Mouse (Mus musculus) CH12.LX (cell line): Measurements from ENCODE around the gene Dhx30. TPM values are rescaled to one million over a fixed set of nuclear protein-coding genes. Genes with fewer than 3 reads are reported as not detected.
A peak's percentile ranks its signal among the peaks of the same experiment; 100 is the strongest.

ENCODE experiments used
- DNase-seq: peaks from one replicate; pipeline ENCODE4 v3.0.0-alpha.2; 2013; ENCODE audit errors: extremely low read depth
- H3K27ac ChIP-seq: 2 replicates; pipeline ENCODE4 v1.5.1; 2012; ENCODE audit warnings: low read depth, mild to moderate bottlenecking, control low read depth, moderate library complexity; ENCODE audit not compliant: insufficient read depth
- H3K27me3 ChIP-seq: replicated peaks from 2 replicates; pipeline ENCODE3; 2012; ENCODE audit warnings: inconsistent platforms
- H3K36me3 ChIP-seq, 2 experiments: replicated peaks in 1 of 2; 2 replicates each; pipeline versions ENCODE3 to v1.6.1; 2012; ENCODE audit warnings: inconsistent platforms in 1 of 2, low read length in 1 of 2, mild to moderate bottlenecking in 1 of 2, mixed read lengths in 1 of 2, moderate library complexity in 1 of 2; ENCODE audit not compliant: control insufficient read depth in 1 of 2, insufficient read depth in 1 of 2
- H3K4me1 ChIP-seq, 2 experiments: 2 replicates each; pipeline ENCODE4 v1.6.1; 2012; ENCODE audit warnings: inconsistent platforms in 1 of 2, moderate library complexity in 1 of 2; ENCODE audit not compliant: insufficient read depth in 2 of 2, control insufficient read depth in 1 of 2
- H3K4me2 ChIP-seq: 2 replicates; pipeline ENCODE4 v1.6.1; 2012; ENCODE audit warnings: low read depth, mild to moderate bottlenecking, control low read depth; ENCODE audit not compliant: poor library complexity, insufficient read depth, severe bottlenecking
- H3K4me3 ChIP-seq, 3 experiments: fragments of 150-350 bp in 1 of 3; sonication (generic) in 1 of 3; replicated peaks in 1 of 3; 2 replicates each; pipeline versions ENCODE3 to v1.5.1; 2011 to 2012; ENCODE audit warnings: low read depth in 2 of 3, low read length in 2 of 3, mild to moderate bottlenecking in 2 of 3, moderate library complexity in 2 of 3, control low read depth in 1 of 3, improper control_type of control experiment in 1 of 3, inconsistent platforms in 1 of 3, mixed read lengths in 1 of 3; ENCODE audit not compliant: poor library complexity in 1 of 3
- H3K79me2 ChIP-seq: replicated peaks from 2 replicates; pipeline ENCODE4 v1.6.1; 2012; ENCODE audit warnings: mild to moderate bottlenecking, moderate library complexity; ENCODE audit not compliant: control insufficient read depth, poor library complexity, insufficient read depth, severe bottlenecking; ENCODE audit errors: extremely low read depth
- H3K9ac ChIP-seq: 2 replicates; pipeline ENCODE4 v1.6.1; 2012; ENCODE audit warnings: low read depth, mild to moderate bottlenecking, control low read depth, moderate library complexity; ENCODE audit not compliant: insufficient read depth
- H3K9me3 ChIP-seq: replicated peaks from 2 replicates; pipeline ENCODE3; 2012; ENCODE audit warnings: low read length, inconsistent platforms, mixed read lengths
- BHLHE40 ChIP-seq: IDR thresholded peaks from 2 replicates; pipeline ENCODE4 v1.6.1; 2011; ENCODE audit warnings: mild to moderate bottlenecking, low read depth, low read length, improper control_type of control experiment
- CHD2 ChIP-seq: IDR thresholded peaks from 2 replicates; pipeline ENCODE4 v1.6.1; 2011; ENCODE audit warnings: low read length, improper control_type of control experiment
- E2F4 ChIP-seq: IDR thresholded peaks from 2 replicates; pipeline ENCODE4 v1.6.1; 2011; ENCODE audit warnings: low read depth, low read length, improper control_type of control experiment; ENCODE audit not compliant: insufficient replicate concordance
- ELF1 ChIP-seq: IDR thresholded peaks from 2 replicates; pipeline ENCODE4 v1.6.1; 2014; ENCODE audit warnings: low read depth, mild to moderate bottlenecking, inconsistent platforms, low read length, improper control_type of control experiment
- ETS1 ChIP-seq: conservative IDR thresholded peaks from 2 replicates; pipeline ENCODE4 v1.6.1; 2012; ENCODE audit warnings: low read depth, mild to moderate bottlenecking, inconsistent platforms, low read length, improper control_type of control experiment, moderate library complexity
- HCFC1 ChIP-seq: IDR thresholded peaks from 2 replicates; pipeline ENCODE4 v1.6.1; 2012; ENCODE audit warnings: low read depth, mild to moderate bottlenecking, inconsistent platforms, low read length, improper control_type of control experiment
- IRF4 ChIP-seq: IDR thresholded peaks from 2 replicates; pipeline ENCODE4 v1.6.1; 2014; ENCODE audit warnings: low read depth, mild to moderate bottlenecking, inconsistent platforms, low read length, improper control_type of control experiment
- JUN ChIP-seq: IDR thresholded peaks from 2 replicates; pipeline ENCODE4 v1.6.1; 2011; ENCODE audit warnings: low read depth, mild to moderate bottlenecking, low read length, improper control_type of control experiment, moderate library complexity; ENCODE audit not compliant: insufficient read depth
- JUND ChIP-seq: conservative IDR thresholded peaks from 2 replicates; pipeline ENCODE4 v1.6.1; 2011; ENCODE audit warnings: low read depth, low read length, improper control_type of control experiment
- KAT2A ChIP-seq: IDR thresholded peaks from 2 replicates; pipeline ENCODE4 v1.6.1; 2012; ENCODE audit warnings: low read length, improper control_type of control experiment, inconsistent platforms; ENCODE audit not compliant: insufficient replicate concordance
- MAFK ChIP-seq: IDR thresholded peaks from 2 replicates; pipeline ENCODE4 v1.6.1; 2011; ENCODE audit warnings: low read length, improper control_type of control experiment; ENCODE audit not compliant: insufficient replicate concordance
- MAX ChIP-seq: IDR thresholded peaks from 2 replicates; pipeline ENCODE4 v1.6.1; 2011; ENCODE audit warnings: low read length, improper control_type of control experiment
- MXI1 ChIP-seq: IDR thresholded peaks from 2 replicates; pipeline ENCODE4 v1.6.1; 2011; ENCODE audit warnings: mild to moderate bottlenecking, low read depth, low read length, improper control_type of control experiment
- MYC ChIP-seq: IDR thresholded peaks from 2 replicates; pipeline ENCODE4 v1.6.1; 2011; ENCODE audit warnings: low read depth, mild to moderate bottlenecking, improper control_type of control experiment, low read length
- NRF1 ChIP-seq: IDR thresholded peaks from 2 replicates; pipeline ENCODE4 v1.6.1; 2014; ENCODE audit warnings: low read depth, mild to moderate bottlenecking, inconsistent platforms, low read length, improper control_type of control experiment, moderate library complexity
- PAX5 ChIP-seq: IDR thresholded peaks from 2 replicates; pipeline ENCODE4 v1.6.1; 2012; ENCODE audit warnings: low read length, inconsistent platforms, mixed read lengths
- POLR2AphosphoS2 ChIP-seq: IDR thresholded peaks from 2 replicates; pipeline ENCODE4 v1.6.1; 2011; ENCODE audit warnings: low read depth, low read length, improper control_type of control experiment
- RAD21 ChIP-seq: IDR thresholded peaks from 2 replicates; pipeline ENCODE4 v1.6.1; 2011; ENCODE audit warnings: low read depth, mild to moderate bottlenecking, low read length, improper control_type of control experiment, moderate library complexity
- SIN3A ChIP-seq: IDR thresholded peaks from 2 replicates; pipeline ENCODE4 v1.6.1; 2012; ENCODE audit warnings: low read length, improper control_type of control experiment, inconsistent platforms
- TBP ChIP-seq: conservative IDR thresholded peaks from 2 replicates; pipeline ENCODE4 v1.6.1; 2011; ENCODE audit warnings: low read depth, low read length, improper control_type of control experiment
- ZKSCAN1 ChIP-seq: IDR thresholded peaks from 2 replicates; pipeline ENCODE4 v1.6.1; 2012; ENCODE audit warnings: low read depth, inconsistent platforms, low read length, improper control_type of control experiment, borderline replicate concordance
- dilution Hi-C: fragments of 300-500 bp; cut with MboI; formaldehyde crosslinking; loops from 2 replicates; pipeline ENCODE4 v1.14.3; 2020; ENCODE audit warnings: low sequenced_read_pairs; ENCODE audit not compliant: extremely low pct_unique_long_range_greater_than_20kb, extremely low pct_ligation_motif_present
- in situ Hi-C: fragments of 300-500 bp; cut with MboI; formaldehyde crosslinking; loops from 3 replicates; pipeline ENCODE4 v1.14.3; 2019; ENCODE audit warnings: low sequenced_read_pairs, low pct_ligation_motif_present, low pct_unique_long_range_greater_than_20kb, mixed read lengths
- polyA plus RNA-seq: library from polyadenylated mRNA; unstranded; fragments of >175 nt; gene quantifications from 2 replicates; pipeline ENCODE4 v1.2.1, GENCODE M21; 2012; ENCODE audit warnings: low read depth; ENCODE audit not compliant: insufficient read length
- total RNA-seq, 2 experiments: library from RNA; depleted of rRNA; stranded (reverse); fragments of 300-350 nt in 1 of 2; fragments of >200 nt in 1 of 2; gene quantifications; 2 replicates each; pipeline ENCODE4 v1.2.3; 2012 to 2014

Dhx30 gene
- total and polyA plus RNA-seq, 3 experiments, result 68.8 to 129 (median 99.3) TPM

- dilution Hi-C loops (no loop called here), in situ Hi-C loops (no loop called here)
- TF ChIP-seq ETS1, result no peak
- no peak for TF ChIP-seq POLR2AphosphoS2
- TF ChIP-seq MAFK, result peak; percentile 99
- no peak for TF ChIP-seq PAX5
- TF ChIP-seq TBP, result no peak
- no peak overlapping the region for H3K27ac ChIP-seq
- DNase-seq, result no peak
- peak overlapping the region; percentile 94 for H3K4me2 ChIP-seq
- peak overlapping the region; percentile 90 to 96 (median 96) for H3K4me3 ChIP-seq
- peaks cover 14 to 34% of the 10 kb centered on the region in 2 experiments for H3K36me3 ChIP-seq
- H3K9ac ChIP-seq, result peak overlapping the region; percentile 96
- no peaks in the 10 kb centered on the region for H3K9me3 ChIP-seq
- H3K27me3 ChIP-seq, result no peaks in the 10 kb centered on the region
- peaks cover 5 to 36% of the 10 kb centered on the region in 2 experiments; a peak in 3 of 4 replicates for H3K4me1 ChIP-seq
- H3K79me2 ChIP-seq, result peaks cover 58% of the 10 kb centered on the region
These were observed 15.3 kb upstream of the Dhx30 start for GRCm38 (mm10) chr9:110132921-110133320.

GRCm38 (mm10) chr9:110132201-110132605, 14.6 kb upstream of the Dhx30 start:
- Histone ChIP-seq H3K9me3 (no peaks in the 10 kb centered on the region), H3K36me3 (peaks cover 14 to 30% of the 10 kb centered on the region in 2 experiments), H3K9ac (peak overlapping the region; percentile 96), H3K79me2 (peaks cover 53% of the 10 kb centered on the region), H3K27me3 (no peaks in the 10 kb centered on the region), H3K4me2 (peak overlapping the region; percentile 94), H3K4me3 (peak overlapping the region; percentile 90 to 96 (median 96)), H3K4me1 (peaks cover 5 to 36% of the 10 kb centered on the region in 2 experiments; a peak in 3 of 4 replicates), H3K27ac (peak overlapping the region; percentile 67)
- dilution Hi-C loops, result no loop called here
- DNase-seq, result peak; percentile 41
- in situ Hi-C loops, result no loop called here
- TF ChIP-seq SIN3A (peak; percentile 72), JUN (no peak), ELF1 (no peak), CHD2 (no peak), E2F4 (no peak), IRF4 (no peak), BHLHE40 (peak; percentile 64), MYC (0 out of 2 replicates have a peak, but pooled peaks have one; percentile 47), MXI1 (peak; percentile 66), JUND (no peak), RAD21 (no peak), MAFK (no peak), PAX5 (no peak), MAX (no peak; the same call in 1 of the 2 replicates), NRF1 (no peak), HCFC1 (no peak), ZKSCAN1 (no peak), KAT2A (no peak)
- TF ChIP-seq, all 38 proteins: peak for 4
